Mouse (Mus musculus) small intestine, adult 10 weeks (tissue): ENCODE measurements around the gene Wfdc5. TPM values are rescaled to one million over a fixed set of nuclear protein-coding genes. Genes with fewer than 3 reads are reported as not detected.

ENCODE experiments used
- polyA plus RNA-seq: library from polyadenylated mRNA; stranded (reverse); fragments of 350-450 nt; fragmentation: Illumina TruSeq; extraction: RNeasy Lipid Tissue Mini Kit (QIAGEN cat#74804); gene quantifications from one replicate; pipeline ENCODE4 v1.2.3, GENCODE M21; 2014; ENCODE audit warnings: low replicate concordance

The Wfdc5 gene
- polyA plus RNA-seq = not detected

DNA sequence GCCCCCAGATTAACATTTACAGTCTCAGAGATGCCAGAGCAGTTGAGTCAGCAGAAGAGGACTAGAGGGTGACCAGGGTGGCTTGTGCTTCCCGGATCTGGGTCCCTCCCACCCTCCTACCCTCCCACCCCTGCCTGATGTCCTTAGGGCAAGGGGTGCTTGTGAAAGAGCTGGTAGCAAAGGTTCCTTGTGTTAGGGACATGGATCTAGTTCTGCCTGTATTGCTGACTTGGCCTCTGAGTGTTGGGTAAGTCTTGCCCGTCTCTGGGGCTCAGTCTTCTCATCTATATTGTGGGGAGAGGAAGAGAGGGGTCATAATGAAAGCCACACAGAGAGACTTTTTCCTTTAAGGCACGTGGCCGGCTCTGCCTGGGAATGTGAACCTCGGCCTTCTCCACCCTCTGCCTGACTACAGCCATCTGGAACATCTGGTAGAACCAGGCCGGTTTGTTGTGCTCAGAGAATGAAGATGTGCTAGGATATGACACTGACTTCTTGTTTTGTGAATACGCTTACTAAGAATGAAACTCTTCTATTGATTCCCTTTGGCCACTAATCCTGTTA is at the start of gene Wfdc5:
Wfdc5 (minus strand) TSS at position 51 of the 564 bp plus-strand sequence.

GRCm38 (mm10) chr2:164221522-164221921 is 39.0 kb upstream of the Wfdc5 start, which contains the start of gene Wfdc15b:
Gene Wfdc15b (minus strand): TSS chr2:164221660.

GRCm38 (mm10) chr2:164199626-164200327 is 17.2 kb upstream of the Wfdc5 start, which contains the start of gene Wfdc15a:
Gene Wfdc15a (minus strand): TSS chr2:164200130.

GRCm38 (mm10) chr2:164190576-164190975 is 8.0 kb upstream of the Wfdc5 start, which contains the start of gene Wfdc12:
Gene Wfdc12 (minus strand): TSS chr2:164190608.

DNA sequence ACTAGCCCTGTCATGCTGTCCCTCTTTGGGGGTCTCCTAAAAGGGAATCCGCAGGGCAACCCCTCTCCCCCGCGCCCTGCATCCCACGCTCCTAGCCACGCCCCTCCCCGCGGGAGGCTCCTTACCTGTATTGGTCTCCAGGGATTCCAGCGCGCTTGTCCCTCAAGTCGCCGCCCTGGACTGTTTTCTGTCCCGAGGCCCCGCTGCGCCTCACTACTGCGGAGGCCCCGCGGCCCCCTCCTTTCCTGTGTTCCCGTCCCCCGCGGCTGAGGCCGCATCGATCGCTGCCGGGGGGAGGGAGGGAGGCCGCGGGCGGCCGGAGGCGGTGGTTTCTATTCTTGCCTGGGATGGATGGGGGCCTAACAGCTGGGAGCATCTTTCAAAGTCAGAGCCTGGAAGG is 11.6 kb downstream of the Wfdc5 start, which contains the start of gene Kcns1:
Kcns1 (minus strand) TSS at position 212 of the 400 bp plus-strand sequence.

Other genes starting within 250 kb of the Wfdc5 start
- gene Ywhab, start 187.8 kb downstream of the Wfdc5 start, polyA plus RNA-seq = 198 TPM
- gene Pabpc1l, start 157.3 kb downstream of the Wfdc5 start, polyA plus RNA-seq = not detected
- gene Stk4, start 112.4 kb downstream of the Wfdc5 start, polyA plus RNA-seq = 75.0 TPM
- 4.8 TPM for gene Tomm34, start 111.6 kb downstream of the Wfdc5 start, polyA plus RNA-seq
- gene Kcns1, start 11.6 kb downstream of the Wfdc5 start, polyA plus RNA-seq = not detected
- not detected for gene Wfdc12, start 7.9 kb upstream of the Wfdc5 start, polyA plus RNA-seq
- gene Wfdc15a, start 17.4 kb upstream of the Wfdc5 start, polyA plus RNA-seq = not detected
- gene Wfdc15b, start 38.9 kb upstream of the Wfdc5 start, polyA plus RNA-seq = not detected
- gene Svs2, start 55.7 kb upstream of the Wfdc5 start, polyA plus RNA-seq = not detected
- gene Svs3b, start 73.9 kb upstream of the Wfdc5 start, polyA plus RNA-seq = not detected
- gene Svs4, start 95.7 kb upstream of the Wfdc5 start, polyA plus RNA-seq = not detected
- not detected for gene Svs3a, start 106.5 kb upstream of the Wfdc5 start, polyA plus RNA-seq
- gene Svs6, start 134.0 kb upstream of the Wfdc5 start, polyA plus RNA-seq = not detected
- gene Svs5, start 150.0 kb upstream of the Wfdc5 start, polyA plus RNA-seq = not detected
- not detected for gene Slpi, start 206.4 kb upstream of the Wfdc5 start, polyA plus RNA-seq
- 1.6 TPM for gene Rbpjl, start 220.4 kb upstream of the Wfdc5 start, polyA plus RNA-seq
- 0.15 TPM for gene Matn4, start 222.4 kb upstream of the Wfdc5 start, polyA plus RNA-seq